Mouse (Mus musculus): ENCODE results near the gene Olfr683.
"Not testable (repeated sequence)": the region's sequence is repeated elsewhere in the genome, so short reads cannot be mapped to it uniquely, and the experiment has no call there.

Gene Olfr683

DNA sequence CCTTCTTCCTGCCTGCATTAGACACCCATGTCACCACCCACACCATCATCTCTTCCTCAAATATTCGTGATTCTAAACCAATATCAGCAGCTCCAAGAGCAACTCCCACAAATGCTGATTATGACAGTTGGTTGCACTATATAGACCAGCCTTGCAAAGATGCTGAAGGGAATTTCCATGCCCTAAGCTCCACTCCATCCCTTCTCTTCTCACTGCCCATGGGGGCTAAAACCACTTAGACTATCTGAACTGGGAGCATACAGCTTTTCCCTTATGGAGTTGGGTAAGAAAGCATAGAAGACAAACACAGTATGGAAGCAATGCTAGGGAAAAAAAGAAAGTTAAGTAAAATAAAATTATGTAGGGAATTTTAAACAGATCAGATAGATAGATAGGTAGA, at the start of gene Olfr683:
Gene Olfr683, minus strand, starts transcription at position 101 of the 400 bp plus-strand sequence.
- no peak for DNase-seq (ENCODE audit: low read depth, low spot score)

DNA sequence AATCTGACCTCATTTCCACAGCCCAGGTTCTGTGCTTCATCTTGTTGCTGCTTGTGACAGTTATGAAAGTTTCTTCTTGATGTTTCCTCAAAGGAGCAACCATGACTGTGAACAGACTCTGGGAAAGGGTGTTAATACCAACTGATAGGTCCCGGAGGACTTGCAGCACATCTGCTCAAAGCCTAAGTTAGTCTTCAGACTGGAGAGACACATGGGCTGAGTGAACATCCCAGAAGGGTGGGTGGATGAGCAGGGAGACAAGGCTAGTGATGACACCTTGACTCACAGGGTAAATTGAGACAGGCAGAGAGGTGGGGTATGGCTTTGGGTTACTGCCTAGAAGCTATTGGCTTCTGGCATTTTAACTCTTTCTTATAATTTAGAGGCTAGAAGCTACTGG, 39.1 kb upstream of the Olfr683 start, which contains the start of gene Olfr685:
Gene Olfr685, minus strand, starts transcription at position 101 of the 400 bp plus-strand sequence.
- no peak for DNase-seq (ENCODE audit: low read depth, low spot score)

DNA sequence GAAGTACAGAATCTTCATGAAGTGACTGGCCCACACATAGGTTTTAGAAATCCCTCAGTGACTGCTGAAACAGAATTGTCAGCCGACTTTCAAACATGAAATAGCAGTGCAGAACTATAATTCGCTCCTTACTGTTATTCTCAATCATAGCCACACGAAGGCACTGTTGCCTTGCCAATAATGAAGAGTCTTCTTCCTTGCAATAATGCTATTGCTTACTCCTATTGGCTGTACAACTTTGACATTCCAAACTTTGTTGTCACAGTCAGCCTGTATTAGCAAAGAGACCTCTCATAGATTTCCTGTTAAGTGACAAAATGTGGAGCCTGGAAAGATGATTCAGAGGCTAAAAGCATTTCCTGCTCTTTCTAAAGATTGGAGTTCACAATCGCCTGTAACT, 24.0 kb upstream of the Olfr683 start:
- DNase-seq (ENCODE audit: low read depth, low spot score) = peak; percentile 9

DNA sequence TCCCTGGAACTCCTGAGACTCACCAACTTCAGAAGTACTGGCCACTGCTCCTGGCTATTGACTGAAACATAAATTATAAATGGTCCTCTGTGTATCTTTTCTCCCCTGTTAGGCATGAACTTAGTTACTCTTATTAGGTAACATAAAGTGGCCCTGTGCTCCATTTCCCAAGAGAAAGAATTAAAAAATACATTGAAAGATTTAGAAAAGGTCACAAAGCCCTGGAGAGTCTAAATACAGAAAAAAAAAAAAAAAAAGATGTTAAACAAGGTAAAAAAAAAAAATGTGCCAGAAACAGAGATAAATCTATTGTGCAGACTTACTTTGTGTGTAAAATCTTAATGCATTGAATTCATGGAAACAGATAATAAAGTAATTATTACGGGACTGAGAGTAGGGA, 16.7 kb upstream of the Olfr683 start, which contains the start of gene Olfr684:
Gene Olfr684, minus strand, starts transcription at position 101 of the 400 bp plus-strand sequence.
- no peak for DNase-seq (ENCODE audit: low read depth, low spot score)

DNA sequence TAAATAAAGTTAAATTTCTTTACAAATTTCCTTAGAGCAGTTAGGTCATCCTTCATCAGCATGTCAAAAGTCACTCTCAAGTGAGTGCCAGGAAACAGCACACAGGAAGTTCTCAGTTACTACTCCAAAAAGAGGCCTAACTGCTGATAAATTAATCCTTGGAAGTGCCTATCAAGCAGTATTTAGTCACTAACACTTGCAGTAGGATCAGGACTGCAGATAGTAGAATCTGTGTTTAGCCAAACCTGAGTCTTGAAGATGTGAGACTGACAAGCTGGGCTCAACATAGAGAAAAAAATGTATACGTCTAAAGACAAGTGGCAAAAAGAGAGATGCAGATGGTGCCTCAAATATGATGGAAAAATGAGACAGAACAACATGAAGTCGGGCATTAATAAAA, 5.5 kb downstream of the Olfr683 start:
- no peak for DNase-seq (ENCODE audit: low read depth, low spot score)

DNA sequence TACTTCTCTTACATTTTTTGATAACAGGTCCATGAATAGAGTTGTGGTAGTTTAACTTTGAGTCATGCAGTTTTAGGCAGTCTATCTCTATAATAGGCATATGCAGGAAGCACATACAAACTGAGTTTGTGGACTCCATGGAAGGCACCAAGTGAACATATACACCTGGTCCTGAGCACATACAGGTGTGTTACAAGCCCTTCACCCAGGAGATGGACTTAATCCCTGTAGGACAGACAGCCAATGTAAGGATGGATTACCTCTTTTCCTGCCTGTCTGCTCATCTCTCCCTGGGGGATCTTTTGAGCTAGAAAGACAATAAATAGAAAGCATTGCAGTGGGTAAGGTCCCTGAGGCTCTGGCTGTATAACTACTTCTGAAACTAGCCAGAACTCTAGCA, 30.3 kb downstream of the Olfr683 start, which contains the start of gene Olfr681:
Gene Olfr681, plus strand, starts transcription at position 301 of the 400 bp plus-strand sequence.
- no peak for DNase-seq (ENCODE audit: low read depth, low spot score)

DNA sequence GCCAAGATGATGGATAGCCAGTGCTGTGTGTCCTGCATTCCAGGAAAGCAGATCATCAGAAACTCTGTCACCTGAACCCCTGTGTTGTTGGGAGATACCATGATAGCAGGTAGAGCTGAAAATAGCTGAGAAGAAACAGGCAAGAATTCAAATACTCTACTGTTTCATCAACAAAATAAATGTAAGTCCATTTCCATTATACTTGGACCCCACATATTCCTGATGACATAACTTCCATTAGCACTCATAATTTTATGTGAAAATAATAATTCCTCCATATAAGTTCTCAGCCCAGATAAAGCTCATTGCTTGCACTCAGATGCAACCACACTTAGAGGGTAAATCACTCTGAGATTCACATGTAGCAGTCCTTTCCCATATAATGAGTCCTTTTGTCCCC, 54.1 kb downstream of the Olfr683 start, which contains the start of gene Olfr680-ps1:
Gene Olfr680-ps1, minus strand, starts transcription at position 101 of the 400 bp plus-strand sequence.
- DNase-seq (ENCODE audit: low read depth, low spot score) = not testable (repeated sequence)
